Mouse (Mus musculus) heart, embryonic 14.5 days (tissue): Measurements from ENCODE around the gene Suco. TPM values are rescaled to one million over a fixed set of nuclear protein-coding genes. Genes with fewer than 3 reads are reported as not detected.

Source experiments
- ATAC-seq: fragments of 200-750 bp; cut with Nextera tagmentation; 2 replicates; pipeline ENCODE4 v1.8.0; 2017; ENCODE audit warnings: low read depth, moderate TSS enrichment; ENCODE audit not compliant: insufficient number of reproducible peaks, insufficient read depth, low FRiP score
- H3K27ac ChIP-seq, 2 experiments: fragments of 200-500 bp in 1 of 2; fragments of 300-500 bp in 1 of 2; sonication (generic) in 1 of 2; replicated peaks in 1 of 2; 2 replicates each; pipeline ENCODE4 v1.5.1; 2012 to 2014; ENCODE audit warnings: low read depth in 2 of 2, low read length in 2 of 2, control low read depth in 1 of 2, mild to moderate bottlenecking in 1 of 2, mixed read lengths in 1 of 2; ENCODE audit not compliant: control insufficient read depth in 1 of 2, insufficient read depth in 1 of 2
- H3K27me3 ChIP-seq: fragments of 300-500 bp; sonication (generic); 2 replicates; pipeline ENCODE4 v1.6.1; 2014; ENCODE audit warnings: mild to moderate bottlenecking, low read length, control low read depth; ENCODE audit not compliant: control insufficient read depth, insufficient read depth
- H3K36me3 ChIP-seq: fragments of 300-500 bp; sonication (generic); 2 replicates; pipeline ENCODE4 v1.6.1; 2014; ENCODE audit warnings: mild to moderate bottlenecking, control low read depth, low read length, mixed read lengths; ENCODE audit not compliant: control insufficient read depth, insufficient read depth
- H3K4me1 ChIP-seq, 2 experiments: fragments of 200-500 bp in 1 of 2; fragments of 300-500 bp in 1 of 2; sonication (generic) in 1 of 2; 2 replicates each; pipeline ENCODE4 v1.6.1; 2012 to 2014; ENCODE audit warnings: low read length in 2 of 2, control low read depth in 1 of 2, mixed read lengths in 1 of 2; ENCODE audit not compliant: control insufficient read depth in 2 of 2, insufficient read depth in 2 of 2
- H3K4me2 ChIP-seq: fragments of 300-500 bp; sonication (generic); 2 replicates; pipeline ENCODE4 v1.6.1; 2014; ENCODE audit warnings: mild to moderate bottlenecking, low read length
- H3K4me3 ChIP-seq, 2 experiments: fragments of 200-500 bp in 1 of 2; fragments of 300-500 bp in 1 of 2; sonication (generic) in 1 of 2; 2 replicates each; pipeline ENCODE4 v1.5.1; 2012 to 2014; ENCODE audit warnings: low read length in 2 of 2, mild to moderate bottlenecking in 2 of 2, control low read depth in 1 of 2, low read depth in 1 of 2, moderate library complexity in 1 of 2; ENCODE audit not compliant: control insufficient read depth in 1 of 2, insufficient read depth in 1 of 2
- H3K9ac ChIP-seq: fragments of 300-500 bp; sonication (generic); 2 replicates; pipeline ENCODE4 v1.6.1; 2014; ENCODE audit warnings: mild to moderate bottlenecking, low read length
- H3K9me3 ChIP-seq: fragments of 300-500 bp; sonication (generic); 2 replicates; pipeline ENCODE4 v1.6.1; 2016; ENCODE audit warnings: low read length, control low read depth; ENCODE audit not compliant: control insufficient read depth
- WGBS: fragments of 180-500 bp; shearing (Covaris S2); extraction: QIAGEN DNeasy Blood & Tissue Kit; methylation state at CpG from one replicate; pipeline ENCODE4 v1.1.7; 2014; 5-methylcytosine and 5-hydroxymethylcytosine counted together
- polyA plus RNA-seq: library from polyadenylated mRNA; unstranded; fragments of >200 nt; fragmentation: Nextera tagmentation; extraction: Ambion mirVana; gene quantifications from 2 replicates; pipeline ENCODE4 v1.2.1, GENCODE M21; 2014

Gene Suco
- polyA plus RNA-seq, 1 experiment from 2014 or later: 19.2 TPM

- Histone ChIP-seq H3K27me3 (no peaks in the 10 kb centered on the region), H3K36me3 (no peaks in the 10 kb centered on the region), H3K4me2 (no peak overlapping the region), H3K4me3 (no peak overlapping the region), H3K9me3 (no peaks in the 10 kb centered on the region), H3K27ac (no peak overlapping the region), H3K4me1 (peaks cover 6 to 7% of the 10 kb centered on the region in 2 experiments; a peak in 3 of 4 replicates), H3K9ac (no peak overlapping the region)
- WGBS: 86% methylated on average over 3 of the region's 3 CpGs
- no peak for ATAC-seq
Observed at GRCm38 (mm10) chr1:161917940-161918484, 41.5 kb upstream of the Suco start.

- no peaks in the 10 kb centered on the region for H3K9me3 ChIP-seq
- H3K36me3 ChIP-seq: no peaks in the 10 kb centered on the region
- no peak overlapping the region for H3K4me3 ChIP-seq
- H3K27ac ChIP-seq: no peak overlapping the region
- no peak overlapping the region for H3K9ac ChIP-seq
- 45% methylated on average over 3 of the region's 3 CpGs for whole genome bisulfite sequencing
- peaks cover 6 to 7% of the 10 kb centered on the region in 2 experiments; a peak in 3 of 4 replicates for H3K4me1 ChIP-seq
- H3K4me2 ChIP-seq: no peak overlapping the region
- ATAC-seq: no peak
- no peaks in the 10 kb centered on the region for H3K27me3 ChIP-seq
Observed at GRCm38 (mm10) chr1:161916036-161916435, 39.6 kb upstream of the Suco start.

GRCm38 (mm10) chr1:161913648-161913984, 37.1 kb upstream of the Suco start:
- no peak overlapping the region for H3K4me3 ChIP-seq
- H3K27me3 ChIP-seq: no peaks in the 10 kb centered on the region
- no peak for ATAC-seq
- no peaks in the 10 kb centered on the region for H3K9me3 ChIP-seq
- H3K36me3 ChIP-seq: no peaks in the 10 kb centered on the region
- peaks cover 5 to 6% of the 10 kb centered on the region in 2 experiments; a peak in 2 of 4 replicates for H3K4me1 ChIP-seq
- H3K27ac ChIP-seq: no peak overlapping the region
- no peak overlapping the region for H3K4me2 ChIP-seq
- H3K9ac ChIP-seq: no peak overlapping the region
- 35% methylated on average over 7 of the region's 7 CpGs for WGBS

- no peak for ATAC-seq
- 45% methylated on average over 4 of the region's 4 CpGs for WGBS
- H3K27ac ChIP-seq: no peak overlapping the region
Observed at GRCm38 (mm10) chr1:161912940-161913647, 36.6 kb upstream of the Suco start.

GRCm38 (mm10) chr1:161909074-161909473, 32.6 kb upstream of the Suco start:
- peaks cover 6 to 15% of the 10 kb centered on the region in 2 experiments; a peak in 3 of 4 replicates for H3K4me1 ChIP-seq
- 87% methylated on average over 8 of the region's 8 CpGs for WGBS
- H3K4me3 ChIP-seq: no peak overlapping the region
- no peaks in the 10 kb centered on the region for H3K27me3 ChIP-seq
- H3K27ac ChIP-seq: no peak overlapping the region
- H3K4me2 ChIP-seq: no peak overlapping the region
- ATAC-seq: no peak
- no peaks in the 10 kb centered on the region for H3K36me3 ChIP-seq
- H3K9ac ChIP-seq: no peak overlapping the region
- H3K9me3 ChIP-seq: no peaks in the 10 kb centered on the region

More at GRCm38 (mm10) chr1:161912940-161913647, 36.6 kb upstream of the Suco start:
- H3K4me3 ChIP-seq: no peak overlapping the region
- peaks cover 3 to 8% of the 10 kb centered on the region in 2 experiments; a peak in 3 of 4 replicates for H3K4me1 ChIP-seq
- no peaks in the 10 kb centered on the region for H3K36me3 ChIP-seq
- H3K4me2 ChIP-seq: no peak overlapping the region
- no peaks in the 10 kb centered on the region for H3K9me3 ChIP-seq
- no peaks in the 10 kb centered on the region for H3K27me3 ChIP-seq
- H3K9ac ChIP-seq: no peak overlapping the region

GRCm38 (mm10) chr1:161907795-161908457, 31.4 kb upstream of the Suco start:
- no peak overlapping the region for H3K9ac ChIP-seq
- ATAC-seq: no peak
- H3K36me3 ChIP-seq: no peaks in the 10 kb centered on the region
- H3K4me3 ChIP-seq: no peak overlapping the region
- peak overlapping the region in 1 of 2 experiments; percentile 30; a peak in 2 of 4 replicates for H3K27ac ChIP-seq
- peaks cover 3 to 9% of the 10 kb centered on the region in 2 experiments; a peak in 2 of 4 replicates for H3K4me1 ChIP-seq
- no peaks in the 10 kb centered on the region for H3K27me3 ChIP-seq
- no peak overlapping the region for H3K4me2 ChIP-seq
- WGBS: 15% methylated on average over 2 of the region's 2 CpGs
- no peaks in the 10 kb centered on the region for H3K9me3 ChIP-seq

GRCm38 (mm10) chr1:161907111-161907510, 30.6 kb upstream of the Suco start:
- Histone ChIP-seq H3K27ac (no peak overlapping the region), H3K4me2 (no peak overlapping the region), H3K36me3 (no peaks in the 10 kb centered on the region), H3K9ac (no peak overlapping the region), H3K4me3 (no peak overlapping the region), H3K9me3 (no peaks in the 10 kb centered on the region), H3K4me1 (peaks cover 3 to 9% of the 10 kb centered on the region in 2 experiments; a peak in 2 of 4 replicates), H3K27me3 (no peaks in the 10 kb centered on the region)
- ATAC-seq: no peak
- 83% methylated on average over 4 of the region's 4 CpGs for WGBS
